ENCODE assay signal across 20 mouse cellular contexts in the genomic region with DNA sequence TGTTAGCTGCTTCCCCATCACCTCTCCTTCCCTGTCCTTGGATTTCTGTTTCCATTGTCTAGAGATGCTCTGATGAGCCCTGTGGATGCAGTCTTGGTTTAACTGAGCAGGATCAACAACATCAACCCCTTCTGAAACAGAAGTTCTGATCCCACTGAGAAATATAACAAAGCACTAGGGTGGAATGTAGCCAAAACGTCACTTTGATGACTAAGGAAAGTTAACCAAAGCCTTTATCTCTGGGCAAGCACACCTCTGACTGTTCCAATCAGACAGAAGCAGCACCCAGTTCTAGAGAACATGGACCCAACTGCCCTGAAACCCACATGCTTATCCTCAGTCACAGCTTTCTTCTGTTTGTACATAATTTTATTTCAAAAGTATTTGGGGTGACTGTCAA.
DNase-seq lines count a peak whose midpoint lies in the region; ATAC-seq lines count a peak whose summit lies in the region.
"Had no signal": no experiment of that assay in that cellular context is flagged by ENCODE, and none has a peak within 500 bp of the region (broad histone marks: within the 10 kb centered on the region; RNA-seq: fewer than 3 reads in every experiment).

No protein-coding gene starts in this region.

- DNase-seq in spleen, postnatal 10 days (ENCODE audit: low spot score in 2 of 2): peak; percentile 30 to 40
- DNase-seq in spleen, postnatal 14 days (ENCODE audit: low spot score in 2 of 2): no peak
- peak; percentile 45 for DNase-seq in liver, embryonic 13.5 days
- peak; percentile 25 to 56 for DNase-seq in spleen, postnatal 4 days (ENCODE audit: low spot score in 2 of 2)
- DNase-seq in ovary, adult 18-20 months (ENCODE audit: low spot score): no peak
- DNase-seq in frontal cortex, postnatal 36 days (ENCODE audit: low spot score in 2 of 2): no peak
- DNase-seq: B cell, adult 2 months; cerebellum, adult 8-10 months; gastrocnemius, adult 2 months; heart, adult 18-20 months; heart, postnatal 4 days; kidney, adult 18-20 months; thymus, adult 18-20 months had no signal

- H3K4me1 ChIP-seq in liver, embryonic 13.5 days (replicated peaks): peaks cover 45% of the 10 kb centered on the region
- H3K4me1 ChIP-seq in neural tube, embryonic 15.5 days: no peaks in the 10 kb centered on the region
- H3K4me1 ChIP-seq: limb, embryonic 12.5 days; midbrain, embryonic 15.5 days had no signal

- no peak overlapping the region for H3K4me3 ChIP-seq in liver, embryonic 13.5 days (replicated peaks)
- no peak overlapping the region for H3K4me3 ChIP-seq in neural tube, embryonic 15.5 days (replicated peaks)
- H3K4me3 ChIP-seq: embryonic facial prominence, embryonic 15.5 days; gastrocnemius, adult 2 months; limb, embryonic 12.5 days; midbrain, embryonic 15.5 days had no signal

- peak; percentile 74 for ATAC-seq in common myeloid progenitor, adult 5-6 weeks (replicated peaks; ENCODE audit: low read depth, poor library complexity, severe bottlenecking)
- peak; percentile 90 for ATAC-seq in liver, embryonic 13.5 days (ENCODE audit: low read depth)
- no peak for ATAC-seq in neural tube, embryonic 15.5 days (ENCODE audit: low FRiP score)
- ATAC-seq: forebrain, embryonic 14.5 days; hindbrain, postnatal 0 days; midbrain, embryonic 15.5 days had no signal

- H3K27me3 ChIP-seq in liver, embryonic 13.5 days: no peaks in the 10 kb centered on the region
- no peaks in the 10 kb centered on the region for H3K27me3 ChIP-seq in neural tube, embryonic 15.5 days (replicated peaks)
- H3K27me3 ChIP-seq: embryonic facial prominence, embryonic 15.5 days; limb, embryonic 12.5 days; midbrain, embryonic 15.5 days had no signal

- no peak overlapping the region for H3K9ac ChIP-seq in liver, embryonic 13.5 days
- no peak overlapping the region for H3K9ac ChIP-seq in neural tube, embryonic 15.5 days (replicated peaks)
- H3K9ac ChIP-seq: embryonic facial prominence, embryonic 15.5 days; limb, embryonic 12.5 days; midbrain, embryonic 15.5 days had no signal

- H3K9me3 ChIP-seq in liver, embryonic 13.5 days (replicated peaks): no peaks in the 10 kb centered on the region
- no peaks in the 10 kb centered on the region for H3K9me3 ChIP-seq in neural tube, embryonic 15.5 days (replicated peaks)
- H3K9me3 ChIP-seq: embryonic facial prominence, embryonic 15.5 days; limb, embryonic 12.5 days; midbrain, embryonic 15.5 days had no signal

- H3K36me3 ChIP-seq in liver, embryonic 13.5 days: no peaks in the 10 kb centered on the region
- no peaks in the 10 kb centered on the region for H3K36me3 ChIP-seq in neural tube, embryonic 15.5 days
- H3K36me3 ChIP-seq: embryonic facial prominence, embryonic 15.5 days; limb, embryonic 12.5 days; midbrain, embryonic 15.5 days had no signal

- WGBS in liver, embryonic 13.5 days (ENCODE audit: insufficient replicate concordance): 22% methylated on average over 1 of the region's 1 CpGs
- WGBS in neural tube, embryonic 15.5 days: 57% methylated on average over 1 of the region's 1 CpGs

- H3K4me2 ChIP-seq in liver, embryonic 13.5 days: 0 out of 2 replicates have a peak overlapping the region, but pooled peaks have one; percentile 25
- H3K4me2 ChIP-seq in neural tube, embryonic 15.5 days: no peak overlapping the region
- H3K4me2 ChIP-seq: embryonic facial prominence, embryonic 15.5 days; limb, embryonic 12.5 days; midbrain, embryonic 15.5 days had no signal

- peak overlapping the region; percentile 69 for H3K27ac ChIP-seq in liver, embryonic 13.5 days
- no peak overlapping the region for H3K27ac ChIP-seq in neural tube, embryonic 15.5 days (replicated peaks)
- H3K27ac ChIP-seq: gastrocnemius, adult 2 months; hindbrain, postnatal 0 days; limb, embryonic 12.5 days; midbrain, embryonic 15.5 days had no signal

Comparison
In these comparisons a context has a peak if more than half of its experiments do, and no peak if none do; other contexts are left out.
1. DNase-seq: peak in spleen, postnatal 10 days (2 of 2), liver, embryonic 13.5 days (single experiment) and spleen, postnatal 4 days (2 of 2); none in spleen, postnatal 14 days (0 of 2), ovary, adult 18-20 months (single experiment) and frontal cortex, postnatal 36 days (0 of 2).